Mouse (Mus musculus) cerebellum, adult 11-12 months (tissue): ENCODE measurements around the gene Zfp128.
"Not testable (repeated sequence)": the region's sequence is repeated elsewhere in the genome, so short reads cannot be mapped to it uniquely, and the experiment has no call there.

ENCODE experiments used
- DNase-seq: peaks from one replicate; pipeline ENCODE4 v3.0.0; 2022

Zfp128 gene

GRCm38 (mm10) chr7:12880911-12881660, at the start of gene Zfp128:
Gene Zfp128 (plus strand): TSS chr7:12881177.
- DNase-seq, result peak; percentile 96

GRCm38 (mm10) chr7:12834162-12835120, 46.5 kb upstream of the Zfp128 start, which contains the start of gene Zfp110:
Gene Zfp110 (plus strand): TSS chr7:12834761.
- peak; percentile 83 for DNase-seq

GRCm38 (mm10) chr7:12835193-12835671, 45.7 kb upstream of the Zfp128 start:
- peak; percentile 49 for DNase-seq

- DNase-seq, result no peak
These were observed 45.2 kb upstream of the Zfp128 start for GRCm38 (mm10) chr7:12835779-12836178.

GRCm38 (mm10) chr7:12874301-12874700, 6.7 kb upstream of the Zfp128 start:
- DNase-seq, result no peak

- DNase-seq, result no peak
These were observed 941 bp upstream of the Zfp128 start for GRCm38 (mm10) chr7:12880036-12880435.

GRCm38 (mm10) chr7:12880497-12880896, 480 bp upstream of the Zfp128 start:
- not testable (repeated sequence) for DNase-seq

GRCm38 (mm10) chr7:12886563-12887266, 5.7 kb downstream of the Zfp128 start:
- DNase-seq, result no peak

- DNase-seq, result no peak
These were observed 6.6 kb downstream of the Zfp128 start for GRCm38 (mm10) chr7:12887585-12887984.

GRCm38 (mm10) chr7:12890928-12891327, 10.0 kb downstream of the Zfp128 start:
- DNase-seq, result no peak

- no peak for DNase-seq
These were observed 10.4 kb downstream of the Zfp128 start for GRCm38 (mm10) chr7:12891334-12891733.

GRCm38 (mm10) chr7:12897655-12898410, 16.9 kb downstream of the Zfp128 start, which contains the start of gene Zscan22:
Gene Zscan22 (plus strand): TSS chr7:12897815.
- DNase-seq, result peak; percentile 95

- no peak for DNase-seq
These were observed 20.5 kb downstream of the Zfp128 start for GRCm38 (mm10) chr7:12901517-12901916.

GRCm38 (mm10) chr7:12903623-12904022, 22.6 kb downstream of the Zfp128 start:
- DNase-seq, result no peak

- DNase-seq, result no peak
These were observed 24.2 kb downstream of the Zfp128 start for GRCm38 (mm10) chr7:12905146-12905545.

- DNase-seq, result peak; percentile 75
These were observed 28.6 kb downstream of the Zfp128 start for GRCm38 (mm10) chr7:12909498-12909962.

GRCm38 (mm10) chr7:12910181-12910668, 29.2 kb downstream of the Zfp128 start:
- peak; percentile 69 for DNase-seq

- DNase-seq, result no peak
These were observed 32.6 kb downstream of the Zfp128 start for GRCm38 (mm10) chr7:12913556-12913955.

- DNase-seq, result not testable (repeated sequence)
These were observed 39.5 kb downstream of the Zfp128 start for GRCm38 (mm10) chr7:12920495-12920894.

- DNase-seq, result no peak
These were observed 40.3 kb downstream of the Zfp128 start for GRCm38 (mm10) chr7:12921318-12921704.

- DNase-seq, result peak; percentile 99
These were observed 40.9 kb downstream of the Zfp128 start, which contains the start of gene Rps5 for GRCm38 (mm10) chr7:12921705-12922465. Gene Rps5 (plus strand): TSS chr7:12922290.
